Mouse (Mus musculus): ENCODE measurements around the gene Lrrc3.

The Lrrc3 gene

GRCm38 (mm10) chr10:77869651-77870050, 32.7 kb downstream of the Lrrc3 start:
- DNase-seq (ENCODE audit: low spot score in 2 of 2), result no peak

- no peak for DNase-seq (ENCODE audit: low spot score in 2 of 2)
Observed at GRCm38 (mm10) chr10:77867546-77867945, 34.8 kb downstream of the Lrrc3 start.

- DNase-seq (ENCODE audit: low spot score in 2 of 2), result no peak
Observed at GRCm38 (mm10) chr10:77864762-77865143, 37.6 kb downstream of the Lrrc3 start.

- DNase-seq (ENCODE audit: low spot score in 2 of 2), result no peak
Observed at GRCm38 (mm10) chr10:77864067-77864761, 38.1 kb downstream of the Lrrc3 start.

- no peak for DNase-seq (ENCODE audit: low spot score in 2 of 2)
Observed at GRCm38 (mm10) chr10:77861675-77862074, 40.7 kb downstream of the Lrrc3 start, which contains the start of gene Gm3285. Gm3285 (plus strand) TSS chr10:77861975.

GRCm38 (mm10) chr10:77852559-77852958, 49.8 kb downstream of the Lrrc3 start, which contains the start of gene Gm10318:
Gm10318 (plus strand) TSS chr10:77852859.
- DNase-seq (ENCODE audit: low spot score in 2 of 2), result no peak

All from right cerebral cortex, postnatal 10 days (tissue).